Mouse (Mus musculus): ENCODE results near the gene Snf8. TPM values are rescaled to one million over a fixed set of nuclear protein-coding genes. Genes with fewer than 3 reads are reported as not detected.

The Snf8 gene
- polyA plus RNA-seq, 1 experiment: 56.4 TPM

DNA sequence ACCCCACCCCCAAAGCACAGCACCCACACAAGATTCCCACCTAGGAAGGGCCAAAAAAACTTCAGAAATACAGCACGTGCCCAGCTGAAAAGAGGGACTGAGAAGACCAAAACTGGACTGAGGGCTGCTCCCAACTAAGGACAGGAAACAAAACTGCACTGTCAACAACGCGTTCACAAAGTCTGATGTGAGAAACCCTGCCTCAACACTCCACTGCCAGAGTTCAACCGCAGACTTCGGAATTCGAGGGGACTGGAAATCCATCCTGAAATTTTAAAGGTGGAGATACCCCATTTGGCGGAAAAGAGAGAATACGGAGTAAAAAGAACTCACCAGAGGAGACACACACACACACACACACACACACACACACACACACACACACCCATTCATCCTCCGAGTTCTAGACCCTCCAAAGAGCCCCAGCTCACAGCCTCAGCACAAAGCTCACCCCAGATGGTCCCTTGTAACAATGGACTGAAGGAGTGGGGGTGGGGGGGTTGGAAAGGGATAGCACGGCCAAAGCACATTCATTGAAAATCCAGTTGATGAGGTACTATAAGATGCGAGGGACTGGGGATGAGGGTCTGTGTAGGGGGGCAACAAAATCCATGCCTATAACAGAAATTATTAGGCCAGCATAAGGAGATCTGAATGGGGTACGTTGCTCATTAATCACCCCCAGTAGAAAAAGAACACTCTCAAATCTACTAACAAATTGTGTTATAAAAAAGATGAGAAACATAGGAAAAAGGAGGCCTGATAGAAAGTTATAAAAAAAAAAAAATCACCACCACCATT, 31.4 kb upstream of the Snf8 start:
- TF ChIP-seq POLR2A (IDR thresholded peaks at IDR 0.05; ENCODE audit: control insufficient read depth, low read depth, low read length) (no peak), CTCF (IDR thresholded peaks at IDR 0.05; ENCODE audit: control insufficient read depth, insufficient read depth, insufficient replicate concordance, low read depth, low read length) (no peak)
- Histone ChIP-seq H3K4me1 (ENCODE audit: control insufficient read depth, insufficient read depth, low read length) (peaks cover 9% of the 10 kb centered on the region), H3K27me3 (ENCODE audit: control insufficient read depth, insufficient read depth, low read length) (peaks cover 6% of the 10 kb centered on the region), H3K27ac (ENCODE audit: control insufficient read depth, insufficient read depth, low read depth, low read length) (no peak overlapping the region), H3K4me3 (ENCODE audit: control insufficient read depth, low read depth, low read length) (no peak overlapping the region), H3K36me3 (ENCODE audit: control insufficient read depth, insufficient read depth, low read length) (no peaks in the 10 kb centered on the region)

GRCm38 (mm10) chr11:96003969-96004792, 30.5 kb upstream of the Snf8 start:
- Histone ChIP-seq H3K4me1 (ENCODE audit: control insufficient read depth, insufficient read depth, low read length) (peaks cover 9% of the 10 kb centered on the region), H3K27ac (ENCODE audit: control insufficient read depth, insufficient read depth, low read depth, low read length) (peak overlapping the region; percentile 45; the same call in 1 of the 2 replicates), H3K36me3 (ENCODE audit: control insufficient read depth, insufficient read depth, low read length) (no peaks in the 10 kb centered on the region), H3K4me3 (ENCODE audit: control insufficient read depth, low read depth, low read length) (peak overlapping the region; percentile 88), H3K27me3 (ENCODE audit: control insufficient read depth, insufficient read depth, low read length) (peaks cover 6% of the 10 kb centered on the region)
- TF ChIP-seq CTCF (IDR thresholded peaks at IDR 0.05; ENCODE audit: control insufficient read depth, insufficient read depth, insufficient replicate concordance, low read depth, low read length) (no peak), POLR2A (IDR thresholded peaks at IDR 0.05; ENCODE audit: control insufficient read depth, low read depth, low read length) (no peak)

DNA sequence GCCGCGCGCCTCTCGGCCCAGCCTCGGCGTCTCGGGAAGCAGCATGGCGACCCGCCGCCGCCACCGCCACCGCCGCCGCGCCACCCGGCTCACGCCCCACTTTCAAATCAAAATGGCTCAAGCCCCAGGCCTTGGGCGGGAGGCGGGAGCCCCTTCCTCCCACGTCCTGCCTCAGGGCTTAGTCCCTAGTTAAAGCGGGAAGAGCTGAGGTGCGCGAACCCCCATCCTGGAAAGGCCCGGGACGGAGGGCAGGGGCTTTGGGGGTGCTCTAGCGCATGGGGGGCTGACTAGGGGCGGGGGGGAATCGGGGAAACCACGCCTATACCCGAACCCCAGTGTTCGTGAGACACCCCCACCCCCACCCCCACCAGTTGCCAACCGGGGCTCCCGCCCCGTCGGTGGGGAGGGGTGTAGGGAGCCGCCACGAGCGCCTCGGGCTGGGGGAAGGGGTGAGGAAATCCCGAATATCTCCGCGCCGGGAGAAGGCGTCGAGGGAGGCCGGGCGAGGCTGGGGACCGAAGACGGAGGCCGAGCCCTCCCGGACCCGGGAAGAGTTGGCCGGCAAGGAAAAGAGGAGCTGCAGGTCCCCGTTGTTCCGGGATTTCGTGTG, 29.8 kb upstream of the Snf8 start:
- Histone ChIP-seq H3K27ac (ENCODE audit: control insufficient read depth, insufficient read depth, low read depth, low read length) (peak overlapping the region; percentile 45; the same call in 1 of the 2 replicates), H3K27me3 (ENCODE audit: control insufficient read depth, insufficient read depth, low read length) (peaks cover 6% of the 10 kb centered on the region), H3K36me3 (ENCODE audit: control insufficient read depth, insufficient read depth, low read length) (no peaks in the 10 kb centered on the region), H3K4me3 (ENCODE audit: control insufficient read depth, low read depth, low read length) (peak overlapping the region; percentile 88), H3K4me1 (ENCODE audit: control insufficient read depth, insufficient read depth, low read length) (peaks cover 9% of the 10 kb centered on the region)
- no peak for TF ChIP-seq CTCF (IDR thresholded peaks at IDR 0.05; ENCODE audit: control insufficient read depth, insufficient read depth, insufficient replicate concordance, low read depth, low read length)
- no peak for TF ChIP-seq POLR2A (IDR thresholded peaks at IDR 0.05; ENCODE audit: control insufficient read depth, low read depth, low read length)

DNA sequence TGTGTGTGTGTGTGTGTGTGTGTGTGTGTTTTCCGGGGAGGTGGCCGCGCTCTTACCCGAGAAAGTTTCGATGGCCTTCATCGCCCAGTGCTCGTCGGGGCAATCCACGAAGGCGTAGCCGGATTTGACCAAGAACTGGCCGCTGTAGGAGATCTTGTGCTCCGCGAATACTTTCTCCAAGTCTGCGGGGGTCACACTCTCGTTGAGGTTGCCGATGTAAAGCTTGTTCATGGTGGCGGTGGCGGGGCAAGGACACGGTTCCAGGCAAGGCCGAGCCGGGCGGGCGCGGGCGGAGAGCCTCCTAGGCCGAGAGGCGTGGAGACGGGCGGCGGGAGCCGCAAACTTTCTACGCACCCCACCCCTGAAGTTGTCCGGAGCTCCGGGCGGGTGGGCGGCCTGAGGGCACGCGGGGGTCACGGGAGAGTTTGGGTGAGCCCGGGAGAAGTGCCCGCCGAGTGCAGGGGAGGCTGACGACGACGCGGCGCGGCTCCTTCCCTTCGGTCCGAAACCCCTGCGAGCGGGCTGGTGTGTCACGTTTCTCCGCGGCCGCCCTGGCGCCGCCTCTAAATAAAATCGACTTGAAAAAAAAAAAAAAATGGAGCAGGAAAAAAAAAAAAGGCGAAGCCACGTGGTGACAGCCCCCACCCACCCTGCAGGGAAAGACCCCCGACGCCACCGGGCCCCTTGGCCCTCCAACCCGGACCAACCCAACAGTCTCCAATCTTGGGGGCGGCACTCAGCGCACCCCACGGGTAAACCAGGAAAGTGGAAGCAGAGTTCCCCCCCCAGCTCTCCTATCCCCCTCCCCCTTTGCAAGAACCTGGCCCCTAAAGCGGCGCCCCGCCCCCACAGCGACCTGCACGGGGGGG, 29.0 kb upstream of the Snf8 start, which contains the start of gene Igf2bp1:
Gene Igf2bp1 (minus strand): TSS at position 538 of the 869 bp plus-strand sequence.
- no peaks in the 10 kb centered on the region for H3K36me3 ChIP-seq (ENCODE audit: control insufficient read depth, insufficient read depth, low read length)
- peaks cover 6% of the 10 kb centered on the region for H3K27me3 ChIP-seq (ENCODE audit: control insufficient read depth, insufficient read depth, low read length)
- H3K4me1 ChIP-seq (ENCODE audit: control insufficient read depth, insufficient read depth, low read length): peaks cover 9% of the 10 kb centered on the region
- TF ChIP-seq POLR2A (IDR thresholded peaks at IDR 0.05; ENCODE audit: control insufficient read depth, low read depth, low read length) (no peak), CTCF (IDR thresholded peaks at IDR 0.05; ENCODE audit: control insufficient read depth, insufficient read depth, insufficient replicate concordance, low read depth, low read length) (no peak)
- H3K27ac ChIP-seq (ENCODE audit: control insufficient read depth, insufficient read depth, low read depth, low read length): peak within 1 kb of the TSS; percentile 45; the same call in 1 of the 2 replicates
- peak within 1 kb of the TSS; percentile 88 for H3K4me3 ChIP-seq (ENCODE audit: control insufficient read depth, low read depth, low read length)

GRCm38 (mm10) chr11:96006367-96006851, 28.3 kb upstream of the Snf8 start:
- Histone ChIP-seq H3K4me3 (ENCODE audit: control insufficient read depth, low read depth, low read length) (peak overlapping the region; percentile 60), H3K27ac (ENCODE audit: control insufficient read depth, insufficient read depth, low read depth, low read length) (no peak overlapping the region), H3K27me3 (ENCODE audit: control insufficient read depth, insufficient read depth, low read length) (peaks cover 6% of the 10 kb centered on the region), H3K36me3 (ENCODE audit: control insufficient read depth, insufficient read depth, low read length) (no peaks in the 10 kb centered on the region), H3K4me1 (ENCODE audit: control insufficient read depth, insufficient read depth, low read length) (peaks cover 9% of the 10 kb centered on the region)
- TF ChIP-seq POLR2A (IDR thresholded peaks at IDR 0.05; ENCODE audit: control insufficient read depth, low read depth, low read length): no peak
- TF ChIP-seq CTCF (IDR thresholded peaks at IDR 0.05; ENCODE audit: control insufficient read depth, insufficient read depth, insufficient replicate concordance, low read depth, low read length): no peak

DNA sequence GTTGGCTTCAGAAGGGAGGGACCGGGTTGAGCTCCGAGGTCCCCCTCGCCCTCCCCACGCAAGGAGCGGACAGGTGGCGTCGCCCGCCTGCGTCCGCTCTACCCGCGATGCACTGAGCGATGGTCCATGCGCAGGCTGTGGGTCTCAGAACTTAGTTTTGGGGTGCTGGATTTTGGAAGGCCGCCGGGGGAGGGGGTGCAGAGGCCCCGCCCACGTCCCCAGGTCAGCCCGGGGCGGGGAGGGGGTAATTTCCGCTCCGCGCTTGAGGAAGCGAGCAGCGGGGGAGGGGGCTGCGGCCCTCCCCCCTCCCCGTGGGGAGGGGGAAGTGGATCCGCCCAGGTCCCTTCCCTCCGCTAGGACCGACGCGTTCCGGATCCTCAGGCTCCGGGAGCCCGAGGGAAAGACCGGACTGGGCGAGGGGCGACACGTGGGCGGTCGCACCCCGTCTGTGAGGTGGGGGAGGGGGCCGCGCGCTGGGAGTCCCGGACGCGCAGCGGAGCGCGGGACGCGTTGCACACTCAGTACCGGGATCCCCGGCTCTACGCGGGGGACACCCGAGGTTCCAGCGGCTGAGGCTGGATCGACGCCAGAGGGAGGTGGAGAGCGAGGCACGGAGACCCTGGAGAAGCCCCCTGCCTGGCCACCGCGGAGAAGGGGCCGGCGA, 27.7 kb upstream of the Snf8 start:
- Histone ChIP-seq H3K27ac (ENCODE audit: control insufficient read depth, insufficient read depth, low read depth, low read length) (no peak overlapping the region), H3K36me3 (ENCODE audit: control insufficient read depth, insufficient read depth, low read length) (no peaks in the 10 kb centered on the region), H3K27me3 (ENCODE audit: control insufficient read depth, insufficient read depth, low read length) (peaks cover 6% of the 10 kb centered on the region), H3K4me3 (ENCODE audit: control insufficient read depth, low read depth, low read length) (peak overlapping the region; percentile 60), H3K4me1 (ENCODE audit: control insufficient read depth, insufficient read depth, low read length) (peaks cover 9% of the 10 kb centered on the region)
- TF ChIP-seq CTCF (IDR thresholded peaks at IDR 0.05; ENCODE audit: control insufficient read depth, insufficient read depth, insufficient replicate concordance, low read depth, low read length) (no peak), POLR2A (IDR thresholded peaks at IDR 0.05; ENCODE audit: control insufficient read depth, low read depth, low read length) (no peak)
